Mouse (Mus musculus): ENCODE measurements around the gene Arvcf. TPM values are rescaled to one million over a fixed set of nuclear protein-coding genes. Genes with fewer than 3 reads are reported as not detected.

Arvcf gene
- polyA plus RNA-seq, 1 experiment from 2014 or later, result 71.0 TPM

- peaks cover 28% of the 10 kb centered on the region for H3K36me3 ChIP-seq (ENCODE audit: control insufficient read depth, insufficient read depth, low read length)
- H3K27me3 ChIP-seq (ENCODE audit: control insufficient read depth, insufficient read depth, low read length), result no peaks in the 10 kb centered on the region
- peak overlapping the region; percentile 48; the same call in 1 of the 2 replicates for H3K27ac ChIP-seq (ENCODE audit: low read depth, low read length)
- no peak for DNase-seq (ENCODE audit: low spot score, missing footprints)
- WGBS, result 22% methylated on average over 6 of the region's 7 CpGs
- H3K4me3 ChIP-seq (ENCODE audit: low read depth, low read length), result no peak overlapping the region
- H3K9me3 ChIP-seq (ENCODE audit: control insufficient read depth, low read length), result no peaks in the 10 kb centered on the region
- H3K4me1 ChIP-seq (ENCODE audit: control insufficient read depth, insufficient read depth, low read length), result peaks cover 60% of the 10 kb centered on the region
- peak overlapping the region; percentile 64 for H3K4me2 ChIP-seq
- ATAC-seq (ENCODE audit: low FRiP score), result no peak
- H3K9ac ChIP-seq (ENCODE audit: low read length), result peak overlapping the region; percentile 48
Observed at GRCm38 (mm10) chr16:18395620-18396036, 47.6 kb downstream of the Arvcf start.

- Histone ChIP-seq H3K27ac (ENCODE audit: low read depth, low read length) (peak overlapping the region; percentile 48; the same call in 1 of the 2 replicates), H3K27me3 (ENCODE audit: control insufficient read depth, insufficient read depth, low read length) (no peaks in the 10 kb centered on the region), H3K4me2 (peak overlapping the region; percentile 64), H3K9me3 (ENCODE audit: control insufficient read depth, low read length) (no peaks in the 10 kb centered on the region), H3K4me3 (ENCODE audit: low read depth, low read length) (no peak overlapping the region), H3K36me3 (ENCODE audit: control insufficient read depth, insufficient read depth, low read length) (peaks cover 28% of the 10 kb centered on the region), H3K9ac (ENCODE audit: low read length) (peak overlapping the region; percentile 48), H3K4me1 (ENCODE audit: control insufficient read depth, insufficient read depth, low read length) (peaks cover 65% of the 10 kb centered on the region)
- ATAC-seq (ENCODE audit: low FRiP score) (no peak), DNase-seq (ENCODE audit: low spot score, missing footprints) (no peak)
- WGBS, result 57% methylated on average over 2 of the region's 2 CpGs
Observed at GRCm38 (mm10) chr16:18396201-18396600, 48.2 kb downstream of the Arvcf start.

GRCm38 (mm10) chr16:18396791-18397621 is 49.0 kb downstream of the Arvcf start:
- H3K36me3 ChIP-seq (ENCODE audit: control insufficient read depth, insufficient read depth, low read length), result peaks cover 34% of the 10 kb centered on the region
- no peak overlapping the region for H3K4me2 ChIP-seq
- WGBS, result 96% methylated on average over 27 of the region's 27 CpGs
- no peak overlapping the region for H3K9ac ChIP-seq (ENCODE audit: low read length)
- H3K27me3 ChIP-seq (ENCODE audit: control insufficient read depth, insufficient read depth, low read length), result no peaks in the 10 kb centered on the region
- no peak overlapping the region for H3K4me3 ChIP-seq (ENCODE audit: low read depth, low read length)
- H3K27ac ChIP-seq (ENCODE audit: low read depth, low read length), result no peak overlapping the region
- peaks cover 72% of the 10 kb centered on the region for H3K4me1 ChIP-seq (ENCODE audit: control insufficient read depth, insufficient read depth, low read length)
- no peaks in the 10 kb centered on the region for H3K9me3 ChIP-seq (ENCODE audit: control insufficient read depth, low read length)
- no peak for ATAC-seq (ENCODE audit: low FRiP score)
- DNase-seq (ENCODE audit: low spot score, missing footprints), result no peak

GRCm38 (mm10) chr16:18400028-18400427 is 52.0 kb downstream of the Arvcf start:
- no peak overlapping the region for H3K9ac ChIP-seq (ENCODE audit: low read length)
- WGBS, result 63% methylated on average over 9 of the region's 9 CpGs
- ATAC-seq (ENCODE audit: low FRiP score) (no peak), DNase-seq (ENCODE audit: low spot score, missing footprints) (peak; percentile 85)
- H3K4me3 ChIP-seq (ENCODE audit: low read depth, low read length), result no peak overlapping the region
- no peaks in the 10 kb centered on the region for H3K27me3 ChIP-seq (ENCODE audit: control insufficient read depth, insufficient read depth, low read length)
- H3K4me1 ChIP-seq (ENCODE audit: control insufficient read depth, insufficient read depth, low read length), result peaks cover 55% of the 10 kb centered on the region
- H3K36me3 ChIP-seq (ENCODE audit: control insufficient read depth, insufficient read depth, low read length), result peaks cover 62% of the 10 kb centered on the region
- H3K4me2 ChIP-seq, result no peak overlapping the region
- H3K9me3 ChIP-seq (ENCODE audit: control insufficient read depth, low read length), result no peaks in the 10 kb centered on the region
- H3K27ac ChIP-seq (ENCODE audit: low read depth, low read length), result peak overlapping the region; percentile 91

- DNase-seq (ENCODE audit: low spot score, missing footprints), result peak; percentile 95
- Histone ChIP-seq H3K4me2 (peak overlapping the region; percentile 26), H3K27ac (ENCODE audit: low read depth, low read length) (peak overlapping the region; percentile 91), H3K9ac (ENCODE audit: low read length) (peak overlapping the region; percentile 45; the same call in 1 of the 2 replicates), H3K4me1 (ENCODE audit: control insufficient read depth, insufficient read depth, low read length) (peaks cover 48% of the 10 kb centered on the region), H3K27me3 (ENCODE audit: control insufficient read depth, insufficient read depth, low read length) (no peaks in the 10 kb centered on the region), H3K36me3 (ENCODE audit: control insufficient read depth, insufficient read depth, low read length) (peaks cover 68% of the 10 kb centered on the region), H3K4me3 (ENCODE audit: low read depth, low read length) (no peak overlapping the region), H3K9me3 (ENCODE audit: control insufficient read depth, low read length) (no peaks in the 10 kb centered on the region)
- peak; percentile 95 for ATAC-seq (ENCODE audit: low FRiP score)
- 22% methylated on average over 7 of the region's 7 CpGs for WGBS
Observed at GRCm38 (mm10) chr16:18400472-18401216, 52.7 kb downstream of the Arvcf start.

- DNase-seq (ENCODE audit: low spot score, missing footprints) (no peak), ATAC-seq (ENCODE audit: low FRiP score) (no peak)
- Histone ChIP-seq H3K27me3 (ENCODE audit: control insufficient read depth, insufficient read depth, low read length) (no peaks in the 10 kb centered on the region), H3K4me3 (ENCODE audit: low read depth, low read length) (no peak overlapping the region), H3K4me2 (no peak overlapping the region), H3K36me3 (ENCODE audit: control insufficient read depth, insufficient read depth, low read length) (peaks cover 61% of the 10 kb centered on the region), H3K9ac (ENCODE audit: low read length) (no peak overlapping the region), H3K27ac (ENCODE audit: low read depth, low read length) (no peak overlapping the region), H3K9me3 (ENCODE audit: control insufficient read depth, low read length) (no peaks in the 10 kb centered on the region), H3K4me1 (ENCODE audit: control insufficient read depth, insufficient read depth, low read length) (peaks cover 41% of the 10 kb centered on the region)
- WGBS, result 90% methylated on average over 12 of the region's 12 CpGs
Observed at GRCm38 (mm10) chr16:18403285-18403684, 55.3 kb downstream of the Arvcf start.

- no peak overlapping the region for H3K4me3 ChIP-seq (ENCODE audit: low read depth, low read length)
- peak overlapping the region; percentile 16; the same call in 1 of the 2 replicates for H3K27ac ChIP-seq (ENCODE audit: low read depth, low read length)
- H3K4me1 ChIP-seq (ENCODE audit: control insufficient read depth, insufficient read depth, low read length), result peaks cover 23% of the 10 kb centered on the region
- H3K9ac ChIP-seq (ENCODE audit: low read length), result peak overlapping the region; percentile 38; the same call in 1 of the 2 replicates
- H3K27me3 ChIP-seq (ENCODE audit: control insufficient read depth, insufficient read depth, low read length), result no peaks in the 10 kb centered on the region
- H3K4me2 ChIP-seq, result no peak overlapping the region
- WGBS, result 94% methylated on average over 13 of the region's 13 CpGs
- H3K36me3 ChIP-seq (ENCODE audit: control insufficient read depth, insufficient read depth, low read length), result peaks cover 48% of the 10 kb centered on the region
- H3K9me3 ChIP-seq (ENCODE audit: control insufficient read depth, low read length), result no peaks in the 10 kb centered on the region
- ATAC-seq (ENCODE audit: low FRiP score) (no peak), DNase-seq (ENCODE audit: low spot score, missing footprints) (no peak)
Observed at GRCm38 (mm10) chr16:18405091-18405854, 57.3 kb downstream of the Arvcf start.

GRCm38 (mm10) chr16:18405876-18406275 is 57.9 kb downstream of the Arvcf start:
- no peak for ATAC-seq (ENCODE audit: low FRiP score)
- H3K9ac ChIP-seq (ENCODE audit: low read length), result peak overlapping the region; percentile 38; the same call in 1 of the 2 replicates

More at GRCm38 (mm10) chr16:18405876-18406275, 57.9 kb downstream of the Arvcf start:
- WGBS, result 69% methylated on average over 2 of the region's 2 CpGs
- no peaks in the 10 kb centered on the region for H3K27me3 ChIP-seq (ENCODE audit: control insufficient read depth, insufficient read depth, low read length)
- H3K4me3 ChIP-seq (ENCODE audit: low read depth, low read length), result no peak overlapping the region
- peaks cover 49% of the 10 kb centered on the region for H3K36me3 ChIP-seq (ENCODE audit: control insufficient read depth, insufficient read depth, low read length)
- peaks cover 21% of the 10 kb centered on the region for H3K4me1 ChIP-seq (ENCODE audit: control insufficient read depth, insufficient read depth, low read length)
- DNase-seq (ENCODE audit: low spot score, missing footprints), result no peak
- H3K27ac ChIP-seq (ENCODE audit: low read depth, low read length), result peak overlapping the region; percentile 16; the same call in 1 of the 2 replicates
- no peaks in the 10 kb centered on the region for H3K9me3 ChIP-seq (ENCODE audit: control insufficient read depth, low read length)
- no peak overlapping the region for H3K4me2 ChIP-seq
